Mouse (Mus musculus) embryo, embryonic 11.5 days (tissue): ENCODE measurements around the gene 4930449I24Rik.
"Not testable (repeated sequence)": the region's sequence is repeated elsewhere in the genome, so short reads cannot be mapped to it uniquely, and the experiment has no call there.

Source experiments
- DNase-seq: peaks from one replicate; pipeline ENCODE4 v3.0.0-alpha.2; 2012; ENCODE audit warnings: low read depth, low spot score

4930449I24Rik gene

GRCm38 (mm10) chr5:146502099-146502498 lies at the start of gene 4930449I24Rik:
4930449I24Rik (plus strand) TSS chr5:146502399.
- not testable (repeated sequence) for DNase-seq

GRCm38 (mm10) chr5:146453556-146453955 lies 48.6 kb upstream of the 4930449I24Rik start:
- no peak for DNase-seq

GRCm38 (mm10) chr5:146461612-146462011 lies 40.6 kb upstream of the 4930449I24Rik start:
- DNase-seq, result no peak

GRCm38 (mm10) chr5:146466663-146467062 lies 35.5 kb upstream of the 4930449I24Rik start:
- DNase-seq, result no peak

- no peak for DNase-seq
These were observed 33.9 kb upstream of the 4930449I24Rik start for GRCm38 (mm10) chr5:146468311-146468710.

- DNase-seq, result no peak
These were observed 31.4 kb upstream of the 4930449I24Rik start for GRCm38 (mm10) chr5:146470821-146471220.

GRCm38 (mm10) chr5:146471311-146471710 lies 30.9 kb upstream of the 4930449I24Rik start:
- DNase-seq, result no peak

- DNase-seq, result no peak
These were observed 30.4 kb upstream of the 4930449I24Rik start for GRCm38 (mm10) chr5:146471821-146472220.

GRCm38 (mm10) chr5:146479564-146479963 lies 22.6 kb upstream of the 4930449I24Rik start:
- DNase-seq, result not testable (repeated sequence)

GRCm38 (mm10) chr5:146481665-146482064 lies 20.5 kb upstream of the 4930449I24Rik start, which contains the start of gene Gm6408:
Gm6408 (plus strand) TSS chr5:146481965.
- DNase-seq, result not testable (repeated sequence)

GRCm38 (mm10) chr5:146488959-146489358 lies 13.2 kb upstream of the 4930449I24Rik start:
- DNase-seq, result not testable (repeated sequence)

- DNase-seq, result not testable (repeated sequence)
These were observed 11.1 kb upstream of the 4930449I24Rik start, which contains the start of gene Gm6370 for GRCm38 (mm10) chr5:146491063-146491462. Gm6370 (plus strand) TSS chr5:146491363.

- not testable (repeated sequence) for DNase-seq
These were observed 11.6 kb downstream of the 4930449I24Rik start, which contains the start of gene Gm3402 for GRCm38 (mm10) chr5:146513823-146514222. Gm3402 (plus strand) TSS chr5:146514123.

- DNase-seq, result not testable (repeated sequence)
These were observed 23.3 kb downstream of the 4930449I24Rik start, which contains the start of gene Gm3404 for GRCm38 (mm10) chr5:146525501-146525900. Gm3404 (plus strand) TSS chr5:146525801.

- not testable (repeated sequence) for DNase-seq
These were observed 35.1 kb downstream of the 4930449I24Rik start, which contains the start of gene Gm3409 for GRCm38 (mm10) chr5:146537347-146537746. Gm3409 (plus strand) TSS chr5:146537647.
